Mouse (Mus musculus): ENCODE results near the gene Btnl6. TPM values are rescaled to one million over a fixed set of nuclear protein-coding genes. Genes with fewer than 3 reads are reported as not detected.
A peak's percentile ranks its signal among the peaks of the same experiment; 100 is the strongest.

The Btnl6 gene
- not detected in 2 replicates for polyA plus RNA-seq (2015; fragmentation: Nextera tagmentation; extraction: Ambion mirVana)

DNA sequence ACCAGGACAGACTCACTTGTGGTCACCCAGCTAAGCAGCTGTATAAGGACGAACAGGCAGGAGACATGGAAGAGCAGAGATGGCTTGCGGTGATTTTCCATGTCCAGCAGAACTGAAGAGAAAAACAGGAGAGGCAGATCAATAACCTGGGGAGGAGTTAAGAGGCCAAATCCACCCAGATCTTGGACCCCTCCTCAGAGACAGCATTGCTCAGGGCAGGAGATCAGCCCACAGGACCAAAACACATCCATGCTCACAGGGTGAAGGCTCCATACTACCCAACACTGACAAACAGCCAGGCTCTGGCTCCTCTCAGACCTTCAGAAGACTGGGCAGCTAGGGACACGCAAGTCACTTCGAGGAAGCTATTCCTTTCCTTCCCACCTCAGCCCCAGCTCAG lies at the start of gene Btnl6:
Btnl6 (minus strand) TSS at position 101 of the 400 bp plus-strand sequence.
- H3K27ac ChIP-seq (ENCODE audit: low read length): no peak within 1 kb of the TSS
- H3K4me3 ChIP-seq (ENCODE audit: low read length): no peak within 1 kb of the TSS
- no peaks in the 10 kb centered on the region for H3K4me1 ChIP-seq (replicated peaks; ENCODE audit: control insufficient read depth, insufficient read depth, low read length)
- no peak within 1 kb of the TSS for H3K4me2 ChIP-seq (ENCODE audit: low read depth, low read length)
- H3K9me3 ChIP-seq (ENCODE audit: control insufficient read depth, low read length): no peaks in the 10 kb centered on the region
- WGBS: 83% methylated on average over 4 of the region's 4 CpGs
- H3K27me3 ChIP-seq (ENCODE audit: control insufficient read depth, insufficient read depth, low read depth, low read length): no peaks in the 10 kb centered on the region
- no peaks in the 10 kb centered on the region for H3K36me3 ChIP-seq (ENCODE audit: control insufficient read depth, insufficient read depth, low read length)
- no peak for ATAC-seq (ENCODE audit: low read depth)
- H3K9ac ChIP-seq (ENCODE audit: low read length): no peak within 1 kb of the TSS

GRCm38 (mm10) chr17:34564796-34565195 lies 47.6 kb upstream of the Btnl6 start:
- Histone ChIP-seq H3K27ac (ENCODE audit: low read length) (peak overlapping the region; percentile 85), H3K36me3 (ENCODE audit: control insufficient read depth, insufficient read depth, low read length) (no peaks in the 10 kb centered on the region), H3K9ac (ENCODE audit: low read length) (peak overlapping the region; percentile 61), H3K27me3 (ENCODE audit: control insufficient read depth, insufficient read depth, low read depth, low read length) (no peaks in the 10 kb centered on the region), H3K4me2 (ENCODE audit: low read depth, low read length) (peak overlapping the region; percentile 42), H3K4me3 (ENCODE audit: low read length) (peak overlapping the region; percentile 38), H3K9me3 (ENCODE audit: control insufficient read depth, low read length) (no peaks in the 10 kb centered on the region), H3K4me1 (replicated peaks; ENCODE audit: control insufficient read depth, insufficient read depth, low read length) (peaks cover 10% of the 10 kb centered on the region)
- ATAC-seq (ENCODE audit: low read depth): peak; percentile 76
- 31% methylated on average over 3 of the region's 3 CpGs for WGBS

GRCm38 (mm10) chr17:34564003-34564421 lies 46.9 kb upstream of the Btnl6 start, which contains the start of gene Notch4:
TSS of gene Notch4 (plus strand) at chr17:34564268.
- H3K36me3 ChIP-seq (ENCODE audit: control insufficient read depth, insufficient read depth, low read length): no peaks in the 10 kb centered on the region
- H3K9me3 ChIP-seq (ENCODE audit: control insufficient read depth, low read length): no peaks in the 10 kb centered on the region
- 7% methylated on average over 6 of the region's 6 CpGs for WGBS
- peak within 1 kb of the TSS; percentile 61 for H3K9ac ChIP-seq (ENCODE audit: low read length)
- H3K4me1 ChIP-seq (replicated peaks; ENCODE audit: control insufficient read depth, insufficient read depth, low read length): peaks cover 10% of the 10 kb centered on the region
- no peaks in the 10 kb centered on the region for H3K27me3 ChIP-seq (ENCODE audit: control insufficient read depth, insufficient read depth, low read depth, low read length)
- peak within 1 kb of the TSS; percentile 85 for H3K27ac ChIP-seq (ENCODE audit: low read length)
- ATAC-seq (ENCODE audit: low read depth): peak; percentile 83
- peak within 1 kb of the TSS; percentile 38 for H3K4me3 ChIP-seq (ENCODE audit: low read length)
- peak within 1 kb of the TSS; percentile 42 for H3K4me2 ChIP-seq (ENCODE audit: low read depth, low read length)

DNA sequence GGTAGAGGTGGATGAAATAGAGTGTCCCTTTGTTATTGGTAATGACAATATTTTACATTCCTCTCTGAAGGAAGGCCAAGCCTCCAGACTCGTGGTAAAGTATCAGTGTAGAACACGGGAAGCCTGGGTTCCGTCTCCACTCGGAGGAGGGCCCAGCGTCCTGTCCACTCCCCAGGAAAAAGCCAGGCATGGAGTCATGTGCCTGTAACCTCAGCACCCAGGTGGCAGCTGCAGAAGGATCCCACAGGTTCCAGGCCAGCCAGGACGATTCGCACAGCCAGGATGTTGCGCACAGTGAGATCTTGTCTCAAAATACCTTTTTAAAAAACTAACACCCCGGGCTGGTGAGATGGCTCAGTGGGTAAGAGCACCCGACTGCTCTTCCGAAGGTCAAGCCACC lies 46.2 kb upstream of the Btnl6 start:
- H3K4me1 ChIP-seq (replicated peaks; ENCODE audit: control insufficient read depth, insufficient read depth, low read length): peaks cover 10% of the 10 kb centered on the region
- H3K4me3 ChIP-seq (ENCODE audit: low read length): no peak overlapping the region
- H3K27ac ChIP-seq (ENCODE audit: low read length): no peak overlapping the region
- no peak overlapping the region for H3K9ac ChIP-seq (ENCODE audit: low read length)
- no peaks in the 10 kb centered on the region for H3K9me3 ChIP-seq (ENCODE audit: control insufficient read depth, low read length)
- no peak for ATAC-seq (ENCODE audit: low read depth)
- H3K27me3 ChIP-seq (ENCODE audit: control insufficient read depth, insufficient read depth, low read depth, low read length): no peaks in the 10 kb centered on the region
- no peaks in the 10 kb centered on the region for H3K36me3 ChIP-seq (ENCODE audit: control insufficient read depth, insufficient read depth, low read length)
- 59% methylated on average over 11 of the region's 11 CpGs for WGBS
- H3K4me2 ChIP-seq (ENCODE audit: low read depth, low read length): no peak overlapping the region

DNA sequence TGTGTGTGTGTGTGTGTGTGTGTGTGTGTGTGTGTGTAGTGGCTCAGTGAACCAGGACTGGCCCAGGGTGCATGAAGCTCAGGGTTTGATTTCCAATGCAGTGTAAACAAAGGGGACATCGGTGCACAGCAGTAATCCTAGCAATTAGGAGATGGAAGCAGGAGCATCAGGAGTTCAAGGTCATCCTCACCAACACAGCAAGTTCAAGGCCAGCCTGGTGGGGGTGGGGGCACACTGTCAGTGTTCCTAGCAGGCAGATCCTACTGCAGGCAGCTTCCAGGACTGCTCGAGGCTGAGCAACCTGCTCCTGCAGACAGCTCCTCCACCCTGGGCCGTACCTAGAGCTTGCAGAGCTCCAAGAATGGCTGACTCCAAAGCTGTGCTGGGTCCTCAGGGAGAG lies 45.4 kb upstream of the Btnl6 start:
- Histone ChIP-seq H3K9me3 (ENCODE audit: control insufficient read depth, low read length) (no peaks in the 10 kb centered on the region), H3K9ac (ENCODE audit: low read length) (no peak overlapping the region), H3K27ac (ENCODE audit: low read length) (no peak overlapping the region), H3K27me3 (ENCODE audit: control insufficient read depth, insufficient read depth, low read depth, low read length) (no peaks in the 10 kb centered on the region), H3K36me3 (ENCODE audit: control insufficient read depth, insufficient read depth, low read length) (no peaks in the 10 kb centered on the region), H3K4me3 (ENCODE audit: low read length) (no peak overlapping the region), H3K4me2 (ENCODE audit: low read depth, low read length) (no peak overlapping the region), H3K4me1 (replicated peaks; ENCODE audit: control insufficient read depth, insufficient read depth, low read length) (peaks cover 10% of the 10 kb centered on the region)
- ATAC-seq (ENCODE audit: low read depth): no peak
- WGBS: 42% methylated on average over 3 of the region's 3 CpGs

DNA sequence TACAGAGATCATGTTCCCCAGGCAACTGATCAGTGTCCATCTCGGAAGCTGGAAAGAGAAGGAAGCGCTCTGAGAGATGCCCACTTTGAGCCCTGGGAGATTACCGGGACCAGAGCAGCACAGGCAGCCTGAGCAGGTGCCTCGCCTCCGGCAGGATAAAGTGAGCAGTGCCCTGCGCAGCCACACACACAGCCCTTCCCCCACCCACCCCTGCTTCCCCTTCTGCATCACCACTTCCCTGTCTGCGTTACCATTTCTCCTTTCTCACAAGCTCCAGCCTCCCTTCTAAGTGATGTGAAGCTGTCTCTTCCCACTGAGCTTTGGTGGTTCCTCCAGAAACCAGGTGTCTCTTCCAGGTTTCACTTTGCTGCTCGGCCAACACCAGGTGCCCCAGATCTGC lies 44.0 kb upstream of the Btnl6 start:
- H3K4me2 ChIP-seq (ENCODE audit: low read depth, low read length): peak overlapping the region; percentile 16; the same call in 1 of the 2 replicates

GRCm38 (mm10) chr17:34560438-34560837 lies 43.3 kb upstream of the Btnl6 start:
- ATAC-seq (ENCODE audit: low read depth): no peak
- no peaks in the 10 kb centered on the region for H3K27me3 ChIP-seq (ENCODE audit: control insufficient read depth, insufficient read depth, low read depth, low read length)
- H3K9me3 ChIP-seq (ENCODE audit: control insufficient read depth, low read length): no peaks in the 10 kb centered on the region
- H3K4me2 ChIP-seq (ENCODE audit: low read depth, low read length): no peak overlapping the region
- H3K36me3 ChIP-seq (ENCODE audit: control insufficient read depth, insufficient read depth, low read length): no peaks in the 10 kb centered on the region
- peaks cover 8% of the 10 kb centered on the region for H3K4me1 ChIP-seq (replicated peaks; ENCODE audit: control insufficient read depth, insufficient read depth, low read length)
- H3K9ac ChIP-seq (ENCODE audit: low read length): no peak overlapping the region
- WGBS: 86% methylated on average over 6 of the region's 6 CpGs
- H3K4me3 ChIP-seq (ENCODE audit: low read length): no peak overlapping the region
- no peak overlapping the region for H3K27ac ChIP-seq (ENCODE audit: low read length)

More for the DNA sequence above, 44.0 kb upstream of the Btnl6 start:
- Histone ChIP-seq H3K27ac (ENCODE audit: low read length) (peak overlapping the region; percentile 63), H3K9me3 (ENCODE audit: control insufficient read depth, low read length) (no peaks in the 10 kb centered on the region), H3K4me1 (replicated peaks; ENCODE audit: control insufficient read depth, insufficient read depth, low read length) (peaks cover 10% of the 10 kb centered on the region), H3K36me3 (ENCODE audit: control insufficient read depth, insufficient read depth, low read length) (no peaks in the 10 kb centered on the region), H3K9ac (ENCODE audit: low read length) (no peak overlapping the region), H3K4me3 (ENCODE audit: low read length) (no peak overlapping the region), H3K27me3 (ENCODE audit: control insufficient read depth, insufficient read depth, low read depth, low read length) (no peaks in the 10 kb centered on the region)
- WGBS: 39% methylated on average over 8 of the region's 8 CpGs
- no peak for ATAC-seq (ENCODE audit: low read depth)

DNA sequence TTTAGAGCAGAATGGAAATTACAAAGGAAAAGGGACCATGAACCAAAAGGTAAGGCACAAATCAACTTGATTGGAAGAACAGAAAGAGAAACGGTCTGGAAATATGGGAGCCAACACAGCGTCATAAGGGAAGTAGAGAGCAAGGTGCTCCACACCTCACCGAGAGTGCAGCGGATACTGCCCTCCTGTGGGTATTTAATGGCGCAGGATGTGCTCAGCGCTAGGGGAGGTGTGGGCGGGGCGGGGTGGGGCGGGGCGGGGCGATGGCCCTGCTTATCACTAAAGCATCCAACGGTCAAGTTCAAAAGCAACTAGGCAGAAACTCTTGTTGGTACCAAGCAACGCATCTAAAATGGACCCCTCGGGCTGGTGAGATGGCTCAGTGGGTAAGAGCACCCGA lies 42.7 kb upstream of the Btnl6 start:
- no peak overlapping the region for H3K4me3 ChIP-seq (ENCODE audit: low read length)
- no peak for ATAC-seq (ENCODE audit: low read depth)
- 25% methylated on average over 15 of the region's 15 CpGs for WGBS
- H3K27ac ChIP-seq (ENCODE audit: low read length): no peak overlapping the region
- H3K9me3 ChIP-seq (ENCODE audit: control insufficient read depth, low read length): no peaks in the 10 kb centered on the region
- no peaks in the 10 kb centered on the region for H3K36me3 ChIP-seq (ENCODE audit: control insufficient read depth, insufficient read depth, low read length)
- no peak overlapping the region for H3K4me2 ChIP-seq (ENCODE audit: low read depth, low read length)
- H3K27me3 ChIP-seq (ENCODE audit: control insufficient read depth, insufficient read depth, low read depth, low read length): no peaks in the 10 kb centered on the region
- no peak overlapping the region for H3K9ac ChIP-seq (ENCODE audit: low read length)
- peaks cover 7% of the 10 kb centered on the region for H3K4me1 ChIP-seq (replicated peaks; ENCODE audit: control insufficient read depth, insufficient read depth, low read length)

- Histone ChIP-seq H3K4me2 (ENCODE audit: low read depth, low read length) (no peak overlapping the region), H3K9me3 (ENCODE audit: control insufficient read depth, low read length) (no peaks in the 10 kb centered on the region), H3K27ac (ENCODE audit: low read length) (0 out of 2 replicates have a peak overlapping the region, but pooled peaks have one; percentile 3), H3K4me3 (ENCODE audit: low read length) (no peak overlapping the region), H3K36me3 (ENCODE audit: control insufficient read depth, insufficient read depth, low read length) (no peaks in the 10 kb centered on the region), H3K4me1 (replicated peaks; ENCODE audit: control insufficient read depth, insufficient read depth, low read length) (peaks cover 4% of the 10 kb centered on the region; the same call in 1 of the 2 replicates), H3K9ac (ENCODE audit: low read length) (no peak overlapping the region), H3K27me3 (ENCODE audit: control insufficient read depth, insufficient read depth, low read depth, low read length) (no peaks in the 10 kb centered on the region)
- WGBS: 68% methylated on average over 7 of the region's 7 CpGs
- no peak for ATAC-seq (ENCODE audit: low read depth)
Measured at GRCm38 (mm10) chr17:34559116-34559515, 42.0 kb upstream of the Btnl6 start.

DNA sequence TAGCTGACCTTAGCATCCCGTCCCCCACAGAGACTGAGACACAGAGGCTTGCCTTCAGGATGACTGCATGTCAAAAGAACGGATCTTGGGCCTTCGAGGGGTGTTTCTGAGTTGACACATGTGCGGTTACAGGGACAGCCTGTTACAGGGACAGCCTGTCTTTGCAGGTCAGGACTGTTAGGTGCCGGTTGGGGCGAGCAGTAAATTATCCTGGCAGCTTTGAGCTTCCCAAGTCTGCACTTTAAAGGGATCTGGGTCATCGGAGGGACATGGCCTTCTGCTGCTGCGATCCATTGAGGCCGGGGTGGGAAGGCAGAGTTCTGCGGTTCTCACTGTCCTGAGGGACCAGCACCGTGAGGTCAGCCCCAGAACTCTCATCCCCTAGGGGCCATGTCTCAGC lies 40.3 kb upstream of the Btnl6 start:
- 70% methylated on average over 11 of the region's 11 CpGs for WGBS
- H3K27ac ChIP-seq (ENCODE audit: low read length): no peak overlapping the region
- no peak overlapping the region for H3K9ac ChIP-seq (ENCODE audit: low read length)
- no peaks in the 10 kb centered on the region for H3K36me3 ChIP-seq (ENCODE audit: control insufficient read depth, insufficient read depth, low read length)
- ATAC-seq (ENCODE audit: low read depth): no peak
- H3K27me3 ChIP-seq (ENCODE audit: control insufficient read depth, insufficient read depth, low read depth, low read length): no peaks in the 10 kb centered on the region
- no peaks in the 10 kb centered on the region for H3K9me3 ChIP-seq (ENCODE audit: control insufficient read depth, low read length)
- H3K4me2 ChIP-seq (ENCODE audit: low read depth, low read length): no peak overlapping the region
- H3K4me1 ChIP-seq (replicated peaks; ENCODE audit: control insufficient read depth, insufficient read depth, low read length): no peaks in the 10 kb centered on the region
- no peak overlapping the region for H3K4me3 ChIP-seq (ENCODE audit: low read length)

All from lung, embryonic 16.5 days (tissue).